Mouse (Mus musculus) mouse trophoblast stem cell (cell line): ENCODE measurements around the gene Abce1.

ENCODE experiments used
- in situ Hi-C, 2 experiments: fragments of 300-500 bp; cut with MseI, MboI; formaldehyde crosslinking; loops; 2 replicates in 1 of 2; 3 replicates in 1 of 2; pipeline ENCODE4 v1.15.1; 2025

Abce1 gene

DNA sequence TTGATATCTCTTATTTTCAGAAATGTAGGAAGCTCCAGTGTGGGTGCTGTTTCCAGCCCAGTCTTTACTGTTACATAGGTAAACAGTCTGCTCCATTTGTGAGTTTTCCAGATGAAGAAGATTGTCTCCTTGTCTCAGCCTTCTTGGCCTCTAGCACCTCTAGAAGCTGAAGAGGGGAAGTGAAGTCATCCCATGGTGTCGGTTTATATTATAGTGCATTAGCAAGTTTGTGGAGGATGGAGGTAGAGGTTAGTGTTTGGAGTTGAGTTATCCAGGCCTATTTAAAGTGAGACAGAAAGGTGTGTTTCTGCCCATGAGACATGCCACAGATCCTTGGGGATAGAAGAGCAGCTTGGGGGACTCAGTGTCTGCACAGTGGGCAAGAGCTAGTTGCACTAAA lies 70.4 kb downstream of the Abce1 start:
- in situ Hi-C loops, result no loop called here

DNA sequence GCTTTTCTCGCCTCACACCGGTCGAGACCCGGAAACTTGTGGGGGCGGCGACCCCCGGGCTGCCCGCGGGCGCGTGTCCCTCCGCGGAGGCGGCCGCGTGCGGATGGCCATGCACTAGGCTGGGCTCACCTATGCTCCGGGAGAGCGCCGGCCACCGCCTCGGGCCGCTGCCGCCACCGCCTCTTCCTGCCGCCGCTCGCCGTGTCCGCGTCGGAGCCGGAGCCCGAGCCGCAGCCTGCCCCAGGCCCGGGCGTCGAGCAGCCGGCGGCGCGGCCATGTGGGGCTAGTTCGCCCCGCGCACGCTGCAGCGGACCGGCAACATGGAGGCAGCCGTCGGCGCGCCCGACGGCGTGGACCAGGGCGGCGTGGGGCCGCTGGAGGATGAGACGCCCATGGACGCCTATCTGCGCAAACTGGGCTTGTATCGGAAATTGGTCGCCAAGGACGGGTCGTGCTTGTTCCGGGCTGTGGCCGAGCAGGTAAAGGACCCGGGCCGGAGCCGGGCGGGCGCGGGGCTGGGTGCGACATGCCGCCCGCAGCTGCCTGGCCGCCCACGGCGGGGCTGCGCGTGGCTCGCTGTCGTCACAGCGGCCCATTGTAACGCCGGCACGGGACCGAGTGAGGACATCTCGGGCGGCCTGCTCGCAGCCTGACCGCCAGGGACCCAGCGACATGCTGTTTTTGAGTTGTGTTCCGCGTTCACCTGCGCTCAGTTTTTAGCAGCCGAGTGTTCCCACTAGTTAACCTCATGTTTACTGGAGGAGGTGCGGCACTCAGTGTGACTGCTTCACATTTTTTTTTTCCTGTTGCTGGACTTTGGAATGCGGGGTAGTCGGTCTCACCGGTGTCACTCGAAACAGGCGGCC lies 71.7 kb downstream of the Abce1 start, which contains the start of gene Otud4:
Gene Otud4 (plus strand): TSS at position 33 of the 866 bp plus-strand sequence.
- in situ Hi-C loops, result no loop called here

DNA sequence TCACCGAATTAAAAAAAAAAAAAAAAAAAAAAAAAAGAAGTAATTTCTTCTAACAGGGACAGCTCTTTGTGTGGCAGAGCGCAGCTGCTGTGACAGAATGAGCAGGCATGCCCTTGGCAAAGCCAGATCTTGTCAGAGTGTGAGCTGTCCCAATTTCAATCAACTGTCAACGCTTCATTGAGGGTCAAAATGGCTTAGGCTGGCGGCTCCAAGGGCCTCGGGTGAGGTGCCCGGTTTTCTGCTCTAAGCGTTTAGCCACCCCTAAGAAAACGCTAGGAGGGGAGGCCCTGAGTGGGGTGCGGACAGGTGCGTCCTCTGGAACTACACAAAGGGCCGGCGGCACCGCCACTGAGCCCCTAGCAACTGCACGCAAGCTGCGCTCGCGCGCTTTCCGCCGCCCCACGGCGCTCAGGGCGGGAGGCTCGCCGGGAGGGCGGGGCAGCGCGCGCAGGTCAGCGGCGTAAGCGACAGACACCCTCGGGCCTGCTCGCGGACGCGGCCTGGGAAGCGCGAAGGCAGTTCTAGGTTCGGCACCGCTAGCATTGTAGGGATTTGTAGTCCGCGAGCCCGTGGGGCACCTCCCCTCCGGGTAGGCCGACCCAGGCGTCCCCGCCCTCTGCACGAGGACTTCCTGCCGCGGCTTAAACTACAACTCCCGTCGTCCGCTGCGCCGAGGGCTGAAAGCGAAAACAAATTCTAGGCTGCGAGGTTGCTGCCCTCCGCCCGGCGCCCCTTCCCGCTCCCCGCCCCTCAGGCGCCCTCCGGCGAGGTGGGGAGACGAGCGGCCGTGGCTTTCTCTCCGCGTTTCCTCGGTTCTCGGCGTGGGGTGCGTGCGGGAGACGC lies 72.6 kb downstream of the Abce1 start:
- in situ Hi-C loops, result no loop called here

DNA sequence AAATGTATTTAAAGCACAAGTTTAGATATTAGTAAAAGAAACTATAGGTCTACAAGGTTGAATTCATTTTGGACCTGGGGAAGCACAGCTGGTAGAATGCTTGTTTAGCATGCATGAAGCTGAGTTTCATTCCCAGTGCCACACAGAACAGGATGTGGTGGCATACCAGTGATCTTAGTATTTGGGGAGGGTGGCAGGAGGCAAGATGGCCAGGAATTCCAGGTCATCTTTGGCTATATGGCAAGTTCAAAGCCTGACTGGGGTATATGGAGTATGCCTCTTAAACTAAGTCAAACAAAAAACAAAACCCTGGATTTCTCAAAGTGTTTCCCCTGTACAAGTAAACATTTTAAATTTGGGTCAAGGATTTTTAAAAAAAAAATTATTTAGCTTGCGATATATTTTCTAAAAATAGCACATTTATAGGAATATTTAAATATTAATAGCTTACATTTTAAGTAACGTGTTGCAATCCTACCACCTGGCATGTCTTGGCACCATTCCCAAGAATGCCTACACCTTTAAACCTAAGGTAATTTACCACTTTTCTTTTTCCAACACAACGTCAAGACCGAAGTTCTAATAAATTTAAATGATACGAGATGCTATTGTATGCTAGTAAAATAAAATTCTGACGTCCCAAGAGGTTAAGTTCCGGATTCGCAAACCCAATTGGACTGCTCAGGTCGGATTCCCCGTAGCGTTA lies 73.4 kb downstream of the Abce1 start:
- in situ Hi-C loops, result no loop called here

DNA sequence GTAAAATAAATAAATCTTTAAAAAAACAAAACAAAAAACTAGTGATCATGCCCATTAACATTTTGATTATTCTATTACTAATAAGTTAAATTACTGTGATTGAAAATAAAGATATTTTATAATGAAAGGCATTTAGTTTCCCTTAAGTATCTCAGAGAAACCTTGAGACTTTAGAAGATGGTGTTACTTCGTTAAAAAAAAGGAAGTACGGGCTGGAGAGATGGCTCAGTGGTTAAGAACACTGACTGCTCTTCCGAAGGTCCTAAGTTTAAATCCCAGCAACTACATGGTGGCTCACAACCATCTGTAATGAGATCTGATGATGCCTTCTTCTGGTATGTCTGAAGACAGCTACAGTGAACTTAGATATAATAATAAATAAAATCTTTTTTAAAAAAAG lies 74.3 kb downstream of the Abce1 start:
- in situ Hi-C loops, result no loop called here

DNA sequence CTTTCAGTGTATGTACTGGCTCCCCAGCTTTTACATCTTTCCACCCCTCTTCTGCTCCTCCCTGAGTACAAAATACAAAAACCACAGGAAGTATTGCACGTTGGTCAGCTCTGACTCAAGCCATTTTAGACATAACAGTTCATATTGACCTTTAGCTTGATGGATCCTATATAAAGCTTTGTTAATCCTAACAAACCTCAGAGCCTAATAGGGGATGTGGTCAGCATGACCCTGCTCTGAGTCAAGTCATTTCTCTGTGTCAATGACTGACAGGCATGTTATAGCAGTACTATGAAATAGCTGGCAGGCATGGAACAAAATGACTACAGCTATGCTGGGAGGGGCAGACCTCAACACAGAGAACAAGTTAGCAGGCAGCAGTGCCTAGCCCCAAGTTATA lies 75.4 kb downstream of the Abce1 start:
- in situ Hi-C loops, result no loop called here

DNA sequence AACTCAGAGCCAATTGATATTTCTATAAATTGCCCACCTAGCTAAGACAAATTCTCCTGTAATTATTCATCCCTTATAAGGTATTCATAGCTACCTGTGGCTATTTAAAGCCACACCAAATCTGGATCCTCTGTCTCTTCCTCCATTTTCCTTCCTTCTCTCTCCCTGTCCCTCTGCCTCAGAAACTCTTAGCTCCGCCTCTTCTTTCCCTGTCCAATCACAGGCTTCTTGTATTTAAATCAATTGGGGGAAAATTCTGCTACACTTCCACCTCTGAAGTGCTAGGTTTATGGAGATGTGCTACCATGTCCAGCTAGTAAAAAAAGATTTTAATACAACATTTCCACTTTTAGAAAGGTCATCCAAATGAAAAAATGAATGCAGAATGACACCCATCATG lies 76.0 kb downstream of the Abce1 start:
- in situ Hi-C loops, result no loop called here
